Mouse (Mus musculus) erythroblast, embryonic 14.5 days (primary cell): ENCODE results near the gene Casp2. TPM values are rescaled to one million over a fixed set of nuclear protein-coding genes. Genes with fewer than 3 reads are reported as not detected.

Experiments
- H3K27me3 ChIP-seq: 2 replicates; pipeline ENCODE4 v1.6.1; 2012; ENCODE audit warnings: inconsistent platforms; ENCODE audit not compliant: control insufficient read depth
- H3K36me3 ChIP-seq: 2 replicates; pipeline ENCODE4 v1.6.1; 2012; ENCODE audit warnings: mild to moderate bottlenecking, inconsistent platforms; ENCODE audit not compliant: control insufficient read depth
- H3K4me1 ChIP-seq: 2 replicates; pipeline ENCODE4 v1.6.1; 2012; ENCODE audit warnings: inconsistent platforms; ENCODE audit not compliant: control insufficient read depth
- H3K4me3 ChIP-seq: replicated peaks from 2 replicates; pipeline ENCODE3; 2012; ENCODE audit warnings: moderate library complexity, mild to moderate bottlenecking, inconsistent platforms
- H3K9me3 ChIP-seq: 2 replicates; pipeline ENCODE4 v1.6.1; 2012; ENCODE audit warnings: low read length, inconsistent platforms, mixed read lengths; ENCODE audit not compliant: control insufficient read depth
- GATA1 ChIP-seq: IDR thresholded peaks from 2 replicates; pipeline ENCODE4 v1.6.1; 2012; ENCODE audit warnings: low read length, inconsistent platforms, mixed read lengths
- TAL1 ChIP-seq: IDR thresholded peaks from 3 replicates; pipeline ENCODE4 v1.6.1; 2012; ENCODE audit warnings: low read length, inconsistent platforms, mixed read lengths
- polyA plus RNA-seq: library from polyadenylated mRNA; stranded (reverse); fragments of >175 nt; gene quantifications from 2 replicates; pipeline ENCODE4 v1.2.3, GENCODE M21; 2012

Casp2 gene
- polyA plus RNA-seq, 1 experiment, result 0.34 TPM

DNA sequence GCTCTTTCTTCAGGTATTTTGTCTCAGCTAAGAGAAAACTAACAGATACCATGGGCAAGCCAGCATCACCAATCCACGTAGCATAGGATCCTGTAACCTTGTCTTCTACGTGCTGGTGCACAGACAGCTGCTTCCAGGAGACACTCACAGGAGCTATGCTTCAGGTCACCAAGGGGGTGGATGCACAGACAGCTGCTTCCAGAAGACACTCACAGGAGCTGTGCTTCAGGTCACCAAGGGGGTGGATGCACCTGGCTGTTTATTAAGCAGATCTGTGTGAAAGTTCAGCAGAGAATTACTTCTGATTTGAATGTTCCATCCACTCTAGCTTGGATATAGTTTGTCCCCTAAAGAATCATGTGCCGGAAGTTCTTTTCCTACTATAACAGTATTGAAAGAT lies 66.2 kb downstream of the Casp2 start:
- peaks cover 2% of the 10 kb centered on the region for H3K27me3 ChIP-seq

More for the DNA sequence above, 66.2 kb downstream of the Casp2 start:
- no peaks in the 10 kb centered on the region for H3K36me3 ChIP-seq
- TF ChIP-seq GATA1 (no peak), TAL1 (no peak)
- H3K4me1 ChIP-seq, result peaks cover 5% of the 10 kb centered on the region
- H3K9me3 ChIP-seq, result no peaks in the 10 kb centered on the region
- no peak overlapping the region for H3K4me3 ChIP-seq

Other genes starting within 250 kb of the Casp2 start
- gene Sva, start 226.6 kb upstream of the Casp2 start, polyA plus RNA-seq, result not detected in 2 replicates
- not detected in 2 replicates for gene Tas2r139, start 124.0 kb upstream of the Casp2 start, polyA plus RNA-seq
- not detected in 2 replicates for gene Tas2r144, start 49.7 kb upstream of the Casp2 start, polyA plus RNA-seq
- 0.07 TPM in 1 of 2 replicates, not detected in the other for gene Gstk1, start 19.1 kb upstream of the Casp2 start, polyA plus RNA-seq
- not detected in 2 replicates for gene Tmem139, start 3.0 kb upstream of the Casp2 start, polyA plus RNA-seq
- gene Clcn1, start 21.7 kb downstream of the Casp2 start, polyA plus RNA-seq, result not detected in 2 replicates
- gene Fam131b, start 59.7 kb downstream of the Casp2 start, polyA plus RNA-seq, result not detected in 2 replicates
- gene Zyx, start 84.6 kb downstream of the Casp2 start, polyA plus RNA-seq, result 4.1 TPM in 2 replicates
- 0.02 TPM in 1 of 2 replicates, not detected in the other for gene Epha1, start 108.3 kb downstream of the Casp2 start, polyA plus RNA-seq
- gene Tas2r143, start 135.3 kb downstream of the Casp2 start, polyA plus RNA-seq, result not detected in 2 replicates
- gene Tas2r135, start 140.4 kb downstream of the Casp2 start, polyA plus RNA-seq, result not detected in 2 replicates
- not detected in 2 replicates for gene Tas2r126, start 169.6 kb downstream of the Casp2 start, polyA plus RNA-seq
- not detected in 2 replicates for gene Olfr458, start 200.2 kb downstream of the Casp2 start, polyA plus RNA-seq
- gene Olfr457, start 211.3 kb downstream of the Casp2 start, polyA plus RNA-seq, result not detected in 2 replicates
- not detected in 2 replicates for gene Olfr456, start 222.2 kb downstream of the Casp2 start, polyA plus RNA-seq